Mouse (Mus musculus) spleen, embryonic (tissue): ENCODE results near the gene Rasgrp3.

Experiments used
- CTCF ChIA-PET: fragments of 350-600 bp; sonication (Branson Sonifier 250); formaldehyde crosslinking; loops from one replicate; lab custom pipeline; 2022; lab: Charles Lee

Rasgrp3 gene

DNA sequence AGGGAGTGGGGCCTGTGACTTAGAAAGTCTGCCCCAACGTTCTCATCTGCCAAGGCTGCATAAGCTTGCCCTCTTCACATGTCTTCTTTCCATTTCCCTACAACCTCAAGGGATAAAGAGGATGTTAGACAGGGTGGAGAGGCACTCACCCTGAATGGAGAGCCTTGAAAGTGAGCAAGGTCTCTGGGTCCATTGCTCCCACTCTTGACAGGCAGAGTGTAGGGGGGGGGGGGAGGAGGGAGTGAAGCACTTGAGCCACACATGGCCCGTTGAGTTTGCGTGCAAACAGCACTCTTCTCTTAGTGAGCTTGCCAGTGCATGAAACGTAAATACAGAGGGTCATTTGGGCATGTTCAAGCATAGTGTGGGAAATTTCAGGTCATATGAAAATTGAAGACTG is 59.5 kb downstream of the Rasgrp3 start:
- CTCF ChIA-PET, result no interaction called here

GRCm38 (mm10) chr17:75498241-75498651 is 62.5 kb downstream of the Rasgrp3 start:
- CTCF ChIA-PET, result no interaction called here

DNA sequence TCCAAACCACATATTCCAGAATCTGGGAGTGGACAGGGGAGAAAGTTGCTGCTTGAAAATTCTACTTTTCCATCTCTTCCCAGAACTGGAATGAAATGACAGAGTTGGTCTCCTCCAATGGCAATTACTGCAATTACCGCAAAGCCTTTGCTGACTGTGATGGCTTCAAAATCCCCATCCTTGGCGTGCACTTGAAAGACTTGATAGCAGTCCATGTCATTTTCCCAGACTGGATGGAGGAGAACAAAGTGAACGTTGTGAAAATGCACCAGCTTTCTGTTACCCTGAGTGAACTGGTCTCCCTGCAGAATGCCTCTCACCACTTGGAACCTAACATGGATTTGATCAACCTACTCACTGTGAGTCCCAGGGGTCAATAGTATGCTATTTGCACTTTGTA is 67.3 kb downstream of the Rasgrp3 start:
- CTCF ChIA-PET, result no interaction called here

DNA sequence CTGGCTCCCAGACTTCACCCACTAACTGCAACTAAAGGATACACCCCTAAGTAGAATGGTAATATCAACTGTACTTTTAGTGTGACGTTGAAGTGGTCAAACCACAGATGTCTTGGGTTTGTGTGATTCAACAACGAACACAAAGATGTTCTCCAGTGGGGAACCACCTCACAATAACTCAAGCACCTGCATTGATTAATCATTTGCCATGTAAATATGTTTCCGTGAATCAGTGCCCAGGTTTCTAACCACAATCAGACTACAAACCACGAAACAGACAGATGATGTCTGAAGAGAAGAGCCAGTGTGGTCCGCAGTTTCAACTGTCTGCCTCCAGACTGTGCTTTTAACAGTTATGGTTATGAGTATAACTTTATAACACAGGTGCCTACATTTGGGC is 69.4 kb downstream of the Rasgrp3 start:
- CTCF ChIA-PET, result no interaction called here

DNA sequence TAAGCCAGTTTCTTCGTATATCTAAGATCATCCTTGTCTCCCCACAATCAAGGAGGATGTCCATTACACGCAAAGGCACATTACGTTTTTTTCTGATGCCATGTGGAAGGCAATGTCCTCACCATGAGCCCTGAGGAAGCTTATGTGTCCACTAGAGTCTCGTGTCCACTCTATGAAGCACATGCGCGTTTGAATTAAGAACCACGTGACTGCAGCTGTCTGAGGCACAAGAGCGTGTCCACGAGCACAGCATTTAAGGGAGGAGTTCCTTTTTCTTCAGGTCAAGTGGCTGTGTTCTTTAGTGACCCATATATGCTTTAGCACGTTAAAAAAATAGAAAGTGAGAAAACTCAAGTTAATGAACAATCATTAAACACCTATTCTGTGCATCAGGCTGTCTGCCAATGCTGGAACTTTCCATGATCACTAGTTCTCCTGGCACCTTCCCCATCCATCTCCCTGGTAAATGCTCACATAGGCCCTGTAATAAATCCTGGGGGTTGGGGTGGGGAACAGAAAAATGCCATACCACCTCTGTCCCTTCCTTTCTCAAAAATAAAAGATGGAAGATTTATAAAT is 70.5 kb downstream of the Rasgrp3 start:
- CTCF ChIA-PET, result no interaction called here

DNA sequence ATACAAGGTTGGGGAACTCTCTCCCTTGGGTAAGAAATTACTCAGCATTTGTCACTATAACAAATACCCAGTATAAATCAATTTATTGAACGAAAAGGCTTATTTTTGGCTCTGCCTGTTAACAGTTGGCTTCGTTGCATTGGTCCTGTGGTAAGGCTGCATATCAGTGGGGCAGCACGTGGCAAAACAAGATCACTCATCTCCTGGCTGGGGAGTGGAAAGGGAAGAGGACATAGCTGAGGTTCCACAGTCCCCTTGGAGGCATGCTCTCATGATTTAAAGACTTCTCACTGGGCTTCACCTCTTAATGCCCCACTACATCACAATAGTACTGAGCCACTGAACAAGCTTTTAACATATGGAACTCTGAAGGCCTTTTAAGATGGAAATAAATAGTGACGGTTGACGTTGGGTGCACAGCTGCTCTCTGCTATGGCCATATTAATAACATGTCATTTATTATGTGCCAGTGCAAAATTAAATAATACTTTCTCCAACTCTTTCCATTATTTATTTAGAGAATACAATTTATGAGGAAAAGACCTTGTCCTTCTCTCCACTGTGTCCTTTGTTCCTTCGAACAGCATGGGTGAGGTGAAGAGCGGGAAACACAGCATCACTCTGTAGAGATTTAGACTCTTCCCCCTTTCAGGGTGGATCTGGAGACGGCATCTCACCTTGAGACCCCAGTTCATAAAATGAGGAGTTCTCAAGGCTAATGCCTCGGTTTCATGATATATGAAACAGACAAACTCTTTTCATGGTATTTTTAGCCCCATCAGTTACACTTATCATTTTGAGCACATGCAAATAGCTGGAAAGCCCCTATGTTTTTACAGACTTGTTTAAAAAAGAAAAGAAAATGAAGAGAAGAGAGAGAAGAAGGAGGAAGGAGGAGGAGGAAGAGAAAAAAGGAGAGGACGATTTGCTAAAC is 71.3 kb downstream of the Rasgrp3 start:
- CTCF ChIA-PET, result no interaction called here

DNA sequence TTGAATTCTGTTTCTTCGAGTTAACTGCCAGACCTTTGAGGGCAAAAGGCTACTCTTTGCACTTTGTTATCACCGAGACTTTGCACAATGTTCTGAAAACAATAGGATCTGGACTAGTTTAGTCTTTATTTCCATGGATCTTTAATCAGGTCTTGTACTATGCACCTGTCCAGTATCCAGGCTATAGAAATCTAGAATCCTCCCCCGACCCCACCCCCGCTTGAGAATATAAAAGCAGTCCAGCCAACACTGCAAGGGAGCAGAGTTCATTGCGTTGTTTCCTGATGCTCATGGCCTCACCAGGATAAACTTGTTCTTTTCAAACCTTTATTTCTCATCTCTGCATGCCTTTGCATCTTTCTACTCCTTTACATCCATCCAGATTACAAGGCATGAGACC is 73.6 kb downstream of the Rasgrp3 start:
- CTCF ChIA-PET, result no interaction called here

GRCm38 (mm10) chr17:75516591-75516990 is 80.9 kb downstream of the Rasgrp3 start:
- CTCF ChIA-PET, result no interaction called here

GRCm38 (mm10) chr17:75518181-75518901 is 82.6 kb downstream of the Rasgrp3 start:
- CTCF ChIA-PET, result no interaction called here

DNA sequence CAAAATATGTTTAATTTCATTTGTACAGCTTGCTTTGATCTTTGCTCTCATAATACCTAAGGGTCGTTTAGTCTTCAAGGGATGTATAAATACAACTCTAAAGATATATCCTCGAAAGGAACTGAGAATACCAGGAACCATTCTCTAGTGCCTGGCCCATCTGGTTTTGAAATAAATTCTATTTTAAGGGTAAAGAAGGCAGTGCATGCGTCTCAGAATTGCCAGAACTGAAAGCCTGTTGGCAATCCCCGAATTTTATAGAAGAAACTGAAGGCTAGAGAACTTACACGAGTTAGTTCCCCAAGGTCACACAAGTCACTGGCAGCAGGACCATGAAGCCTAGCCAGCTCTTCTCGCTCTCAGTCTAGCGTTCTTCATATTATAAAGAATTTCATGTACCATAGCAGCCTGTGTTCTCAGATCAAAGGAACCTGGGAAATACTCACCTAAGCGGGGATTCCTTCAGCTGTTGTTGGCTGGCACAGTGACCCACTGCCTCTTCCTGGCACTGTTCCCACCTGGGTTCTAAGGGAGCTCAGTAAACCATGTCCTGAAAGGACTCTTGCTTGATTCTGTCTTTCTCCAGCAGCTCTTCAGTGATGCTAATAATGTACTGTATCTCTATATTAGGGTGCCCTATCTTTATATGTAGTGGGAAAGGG is 83.7 kb downstream of the Rasgrp3 start:
- CTCF ChIA-PET, result no interaction called here

GRCm38 (mm10) chr17:75521236-75521842 is 85.6 kb downstream of the Rasgrp3 start:
- CTCF ChIA-PET, result no interaction called here

- CTCF ChIA-PET, result no interaction called here
Observed at GRCm38 (mm10) chr17:75522347-75523065, 86.8 kb downstream of the Rasgrp3 start.

DNA sequence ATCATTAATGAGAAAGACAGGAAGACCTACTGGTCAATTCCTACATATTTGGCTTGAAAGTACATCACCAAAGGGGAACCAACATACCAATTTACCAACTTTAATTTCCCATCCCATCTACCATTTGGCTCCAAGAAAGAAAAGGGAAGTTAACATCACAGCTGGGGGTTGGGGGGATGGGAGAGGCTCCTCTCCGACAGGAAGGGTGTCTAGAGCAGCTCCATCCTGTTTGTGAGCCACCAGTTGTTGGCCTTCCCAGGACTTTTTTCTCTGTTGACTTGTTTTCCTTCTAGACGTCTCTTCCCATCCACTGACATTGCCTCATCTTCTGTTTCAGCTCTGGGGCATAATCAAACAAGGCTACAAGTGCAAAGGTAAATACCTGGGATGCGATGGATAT is 88.1 kb downstream of the Rasgrp3 start:
- CTCF ChIA-PET, result no interaction called here

DNA sequence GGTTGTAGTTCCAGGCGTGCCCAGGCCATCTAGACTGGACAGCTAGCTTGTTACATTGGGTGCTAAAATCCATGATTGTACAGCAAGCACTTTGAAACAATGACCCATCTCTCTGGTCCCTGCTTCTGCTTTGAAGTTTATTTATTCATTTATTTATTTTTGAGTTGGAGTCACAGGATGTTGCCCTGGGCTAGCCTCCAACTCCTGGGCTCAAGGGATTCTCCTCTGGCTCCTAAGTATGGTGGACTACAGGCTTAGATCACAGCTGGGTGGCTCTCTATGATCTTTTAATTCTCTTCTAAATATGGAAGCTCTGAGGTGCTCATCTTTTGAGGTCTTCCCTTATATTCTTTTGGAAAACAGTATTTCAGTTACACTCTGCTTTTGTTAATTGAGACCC is 90.7 kb downstream of the Rasgrp3 start:
- CTCF ChIA-PET, result interaction anchor here (0.5 to 1.1 kb wide), 2 partner anchors 11 to 42 kb away, joined by 3 to 8 read pairs; no protein-coding TSS in a partner anchor

DNA sequence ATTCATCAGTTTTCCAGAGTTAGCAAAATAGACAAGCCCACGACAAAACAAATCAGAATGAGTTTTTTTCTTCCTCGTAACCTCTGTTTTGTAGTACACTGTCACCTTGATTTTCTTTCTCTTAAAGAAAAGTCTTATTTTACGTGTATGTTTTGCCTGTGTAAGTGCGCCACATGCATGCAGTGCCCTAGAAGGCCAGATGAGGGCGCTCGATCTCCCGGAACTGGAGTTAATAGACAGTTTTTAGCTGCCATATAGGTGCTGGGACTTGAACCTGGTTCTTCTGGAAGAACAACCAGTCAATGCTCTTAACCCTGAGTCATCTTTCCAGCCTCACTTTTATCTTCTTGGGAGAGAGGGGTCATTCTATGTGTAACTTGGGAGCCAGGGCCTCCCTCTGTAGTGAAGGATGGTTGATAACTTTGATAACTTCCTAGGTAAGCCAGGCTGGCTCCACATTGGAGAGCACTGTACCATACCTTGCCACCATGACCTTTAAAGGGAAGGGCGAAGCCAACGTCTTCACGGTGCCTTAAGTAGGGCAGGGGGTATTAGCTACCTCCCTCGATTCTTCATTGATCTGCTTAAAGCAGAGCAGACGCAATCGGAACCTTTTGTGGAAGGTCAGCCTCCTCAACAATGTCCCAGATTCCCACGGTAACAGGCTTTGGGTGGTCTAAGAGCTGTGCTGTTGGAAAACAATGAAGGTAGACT is 93.7 kb downstream of the Rasgrp3 start:
- CTCF ChIA-PET, result no interaction called here

GRCm38 (mm10) chr17:75532469-75532986 is 96.8 kb downstream of the Rasgrp3 start:
- CTCF ChIA-PET, result no interaction called here

DNA sequence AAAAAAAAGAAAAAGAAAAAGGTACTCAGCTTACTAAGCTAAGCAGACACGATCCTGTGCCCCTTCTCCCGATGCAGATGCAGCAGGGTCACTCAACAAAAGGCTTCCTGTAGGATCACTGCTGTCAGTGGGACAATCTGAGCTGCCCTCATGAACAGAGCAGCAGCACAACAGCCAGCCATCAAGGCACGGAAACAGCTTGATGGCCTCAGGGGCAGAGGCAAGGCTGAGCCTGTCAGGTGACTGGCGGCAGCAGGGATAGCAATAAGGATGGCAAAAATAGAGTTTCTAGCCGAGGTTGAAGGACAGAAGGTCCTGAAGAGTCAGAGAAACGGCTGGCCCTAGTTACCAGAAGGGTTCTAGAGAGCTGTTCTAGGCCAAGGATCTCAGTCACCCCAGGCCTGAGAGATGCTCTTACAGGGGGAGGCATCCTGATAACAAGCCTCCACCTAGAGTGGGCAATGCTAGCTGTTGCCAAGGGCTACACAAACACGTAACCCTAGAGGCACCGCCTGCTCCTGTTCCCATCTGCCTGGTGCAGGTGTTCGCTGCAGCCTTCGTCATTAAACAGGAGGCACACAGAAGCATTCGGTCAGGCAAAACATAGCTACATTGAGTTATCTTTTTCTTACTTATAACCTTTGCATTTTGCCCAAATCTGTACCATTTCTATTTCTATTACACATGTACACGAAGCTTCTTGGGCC is 98.8 kb downstream of the Rasgrp3 start:
- CTCF ChIA-PET, result interaction anchor here (0.6 kb wide), 2 partner anchors 127 to 407 kb away, joined by 4 read pairs; no protein-coding TSS in a partner anchor

DNA sequence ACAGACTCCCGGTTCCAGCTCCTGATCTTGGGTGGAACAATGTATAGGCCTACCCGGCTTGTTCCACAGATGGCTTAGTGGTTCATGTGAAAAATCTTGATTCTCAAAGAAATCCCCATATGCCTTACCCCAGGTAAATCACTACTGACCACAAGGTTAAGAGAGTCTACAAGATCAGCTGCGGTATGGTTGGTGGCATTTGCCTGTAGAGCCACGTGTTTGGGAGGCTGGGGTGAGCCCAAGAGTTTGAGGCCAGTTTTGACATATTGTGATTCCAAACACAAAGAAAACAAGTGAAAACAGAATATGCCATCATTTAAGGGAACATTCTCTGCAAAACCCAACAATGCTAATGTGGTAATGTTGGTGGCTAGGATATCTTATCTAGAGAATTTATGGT is 99.9 kb downstream of the Rasgrp3 start:
- CTCF ChIA-PET, result no interaction called here
